Mouse (Mus musculus): ENCODE measurements around the gene Madcam1.

DNA sequence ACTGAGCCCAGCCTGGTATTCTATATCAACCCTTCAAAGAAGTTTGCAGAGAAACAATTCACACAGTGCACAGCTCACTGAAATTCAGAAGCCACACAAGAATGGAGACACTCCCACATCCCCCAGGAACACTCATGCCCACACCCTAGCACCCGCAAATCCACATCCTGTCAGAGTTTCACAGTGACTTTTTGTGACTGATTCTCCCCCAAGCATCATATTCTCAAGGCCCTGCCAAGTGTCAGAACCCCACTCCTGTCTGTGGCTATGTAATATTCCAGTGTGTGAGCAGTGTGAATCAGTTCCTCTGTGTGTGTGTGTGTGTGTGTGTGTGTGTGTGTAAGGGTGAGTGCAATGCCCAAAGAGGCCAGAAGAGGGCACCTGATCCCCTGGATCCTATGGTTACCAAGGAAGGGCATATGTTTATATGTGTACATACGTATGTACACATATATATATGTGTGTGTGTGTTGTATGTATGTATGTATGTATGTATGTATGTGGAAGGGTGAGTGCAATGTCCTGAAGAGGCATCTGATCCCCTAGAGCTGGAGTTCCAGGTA lies 27.7 kb downstream of the Madcam1 start:
- peak; percentile 52 for TF ChIP-seq CTCF (IDR thresholded peaks at IDR 0.05; ENCODE audit: low read depth)
- TF ChIP-seq EP300 (IDR thresholded peaks at IDR 0.05; ENCODE audit: low read depth) = no peak
